Mouse (Mus musculus) ovary, postnatal 36 days (tissue): Measurements from ENCODE around the gene Rbbp5.

ENCODE experiments used
- DNase-seq: peaks from one replicate; pipeline ENCODE4 v3.0.0; 2022; ENCODE audit warnings: low spot score, mixed read lengths

Gene Rbbp5

DNA sequence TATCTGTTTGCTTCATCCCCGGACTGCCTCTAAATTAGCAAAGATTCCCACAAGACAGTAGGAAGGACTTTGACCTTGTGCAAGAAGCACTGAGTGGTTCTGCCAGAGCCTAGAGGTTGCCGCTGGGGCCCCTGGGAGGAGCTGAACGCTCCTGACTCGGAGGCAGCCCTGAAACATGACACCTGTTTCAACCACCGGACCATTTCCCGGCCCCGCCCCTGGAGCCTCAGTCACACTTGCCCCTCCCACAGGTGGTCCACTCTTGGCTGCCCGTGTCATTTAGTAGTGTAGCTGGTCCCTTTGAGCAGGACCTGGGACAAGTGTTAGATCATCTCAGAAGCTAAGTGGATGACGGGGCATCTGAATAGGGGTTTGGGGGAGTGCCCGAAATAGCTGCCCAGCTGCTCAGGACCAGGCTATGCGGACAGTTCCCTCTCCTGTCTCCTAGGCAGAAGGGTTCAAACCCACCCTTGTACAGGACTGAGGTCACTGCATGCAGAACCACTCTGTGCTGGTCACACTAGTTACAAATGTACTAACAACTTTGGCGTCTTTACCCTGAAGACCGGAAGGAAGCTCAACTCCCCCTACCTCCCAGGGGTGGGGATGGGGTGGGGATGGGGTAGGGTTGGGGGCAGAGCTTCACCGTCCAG lies 64.1 kb downstream of the Rbbp5 start:
- peak; percentile 39 for DNase-seq

DNA sequence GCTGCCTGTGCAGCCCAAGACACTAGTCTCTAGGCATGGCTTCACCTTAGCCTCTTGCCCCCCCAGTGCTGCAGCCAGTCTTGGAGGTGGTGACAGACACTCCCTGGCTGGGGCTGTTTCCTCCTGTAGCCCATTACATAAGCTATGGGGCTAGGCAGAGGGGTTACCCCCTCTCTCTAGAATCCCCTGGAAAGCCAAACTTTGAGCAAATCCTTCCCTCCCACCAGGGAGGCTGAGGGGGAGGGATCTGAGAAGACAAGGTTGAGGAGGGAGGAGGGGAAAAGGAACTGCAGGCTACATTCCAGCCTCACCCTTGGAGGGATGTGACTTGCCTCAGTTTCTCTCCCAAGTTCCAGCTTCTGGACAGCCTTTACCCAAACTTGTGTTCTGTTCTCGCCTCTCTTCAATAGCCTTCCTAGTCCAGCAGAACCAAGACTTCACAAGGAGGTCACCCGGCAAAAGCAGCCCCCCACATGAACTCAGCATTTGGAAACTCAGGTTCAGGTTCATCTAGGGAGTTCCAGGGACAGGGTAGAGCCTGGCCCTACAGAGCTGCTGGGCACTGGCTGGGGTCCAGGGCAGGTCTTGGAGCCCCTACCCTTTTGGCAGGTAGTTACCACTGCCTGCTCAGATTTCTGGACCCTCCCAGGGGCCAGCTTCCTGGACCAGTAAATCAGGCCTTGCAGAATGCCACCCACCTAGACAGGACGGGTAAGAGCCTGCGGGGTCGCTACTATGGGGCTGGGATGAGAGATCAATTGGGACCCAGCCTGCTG lies 64.8 kb downstream of the Rbbp5 start:
- no peak for DNase-seq

DNA sequence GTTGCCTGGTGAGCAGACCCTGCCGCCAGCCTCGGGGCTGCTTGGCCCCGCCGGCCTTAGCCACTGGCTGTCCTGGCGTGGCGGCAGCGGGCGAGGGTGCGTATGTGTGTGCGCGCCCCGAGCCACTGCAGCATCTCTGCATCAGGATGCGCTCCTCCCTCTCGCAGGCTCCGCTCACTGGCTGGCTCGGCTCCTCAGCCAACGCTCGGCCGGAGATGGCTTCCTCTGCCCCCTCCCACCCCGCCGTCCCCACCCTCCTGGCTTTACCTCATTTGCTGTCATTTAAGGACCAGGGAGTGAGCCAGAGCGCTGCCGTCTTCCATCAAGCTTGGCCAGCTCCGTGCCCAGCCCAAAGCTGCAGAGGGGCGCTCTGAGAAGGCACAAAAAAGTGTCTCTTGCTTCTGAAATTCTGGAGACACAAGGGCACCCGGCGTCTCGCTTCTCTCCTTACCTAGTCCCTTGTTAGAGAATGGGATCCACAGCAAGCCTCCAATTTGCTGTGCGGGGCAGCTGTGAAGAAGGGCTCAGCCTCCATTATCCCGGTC lies 65.7 kb downstream of the Rbbp5 start, which contains the start of gene Cntn2:
TSS of gene Cntn2 (minus strand) at position 495 of the 545 bp plus-strand sequence.
- DNase-seq: no peak

DNA sequence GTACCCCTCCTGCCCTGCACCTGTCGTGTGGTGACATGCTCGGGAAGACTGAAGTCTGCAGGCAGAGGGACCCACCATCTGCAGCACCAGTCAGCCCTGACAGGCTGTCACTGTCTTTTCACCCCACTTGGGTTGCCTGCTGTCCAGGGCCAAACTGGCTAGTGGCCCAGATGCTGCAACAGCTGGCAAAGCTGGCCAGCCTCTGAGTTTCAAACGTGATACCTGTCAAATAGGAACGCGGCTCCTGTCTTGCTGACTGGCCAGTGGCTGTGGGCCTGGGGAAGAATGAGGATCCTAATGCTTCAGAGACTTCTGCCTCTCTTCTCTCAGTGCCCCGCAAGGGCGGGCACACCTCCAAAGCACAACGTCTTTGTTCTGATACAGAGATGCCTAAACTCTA lies 66.6 kb downstream of the Rbbp5 start:
- no peak for DNase-seq
